Mouse (Mus musculus): ENCODE data around the gene Itgb3bp. TPM values are rescaled to one million over a fixed set of nuclear protein-coding genes. Genes with fewer than 3 reads are reported as not detected.

Itgb3bp gene
- polyA plus RNA-seq, 1 experiment from 2014 or later = 44.1 TPM

DNA sequence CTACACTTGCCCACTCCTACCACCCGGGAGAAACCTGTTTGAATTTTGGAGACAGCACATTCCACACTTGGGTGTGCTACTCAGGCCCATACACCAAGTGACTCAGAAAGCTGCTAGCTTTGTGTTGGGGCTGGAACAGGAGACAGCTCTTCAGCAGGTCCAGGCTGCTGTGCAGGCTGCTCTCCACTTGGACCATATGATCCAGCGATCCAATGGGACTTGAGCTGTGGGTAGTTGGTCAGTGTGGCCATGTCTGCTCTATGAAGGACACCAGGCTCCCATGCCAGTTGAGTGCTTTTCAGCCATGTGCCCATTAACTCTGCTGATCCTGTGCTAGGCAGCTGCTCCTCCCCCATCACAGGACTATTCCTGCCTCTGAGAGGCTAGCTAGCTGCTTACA is 24.3 kb upstream of the Itgb3bp start:
- no peak for ATAC-seq

DNA sequence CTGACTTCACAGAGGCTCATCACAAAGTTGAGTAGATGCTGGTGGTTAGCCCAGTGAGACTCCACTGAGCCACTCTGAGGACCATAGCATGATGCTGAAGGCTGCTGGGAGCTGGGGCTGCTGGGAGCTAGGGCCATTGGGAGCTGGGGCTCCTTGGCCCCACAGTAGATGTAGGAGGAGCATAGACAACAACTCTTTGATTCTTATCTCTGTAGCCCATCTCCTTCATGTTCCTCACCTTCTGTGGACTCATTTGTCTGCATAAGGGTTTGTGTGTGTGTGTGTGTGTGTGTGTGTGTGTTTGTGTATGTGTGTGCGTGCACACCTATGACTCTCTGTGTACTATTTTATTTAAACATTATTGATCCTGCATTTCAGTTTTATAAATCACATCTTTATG is 18.3 kb upstream of the Itgb3bp start:
- no peak overlapping the region for H3K4me2 ChIP-seq
- no peaks in the 10 kb centered on the region for H3K36me3 ChIP-seq (ENCODE audit: poor library complexity, severe bottlenecking)
- H3K27me3 ChIP-seq = no peaks in the 10 kb centered on the region
- H3K4me3 ChIP-seq = no peak overlapping the region
- H3K4me1 ChIP-seq = no peaks in the 10 kb centered on the region
- ATAC-seq = no peak
- H3K9me3 ChIP-seq (replicated peaks) = no peaks in the 10 kb centered on the region
- no peak overlapping the region for H3K9ac ChIP-seq
- 88% methylated on average over 1 of the region's 1 CpGs for WGBS
- H3K27ac ChIP-seq = no peak overlapping the region

More for the DNA sequence above, 24.3 kb upstream of the Itgb3bp start:
- WGBS = 92% methylated on average over 2 of the region's 2 CpGs
- H3K9me3 ChIP-seq (replicated peaks) = no peaks in the 10 kb centered on the region
- H3K4me3 ChIP-seq = no peak overlapping the region
- H3K27me3 ChIP-seq = no peaks in the 10 kb centered on the region
- no peak overlapping the region for H3K4me2 ChIP-seq
- H3K36me3 ChIP-seq (ENCODE audit: poor library complexity, severe bottlenecking) = no peaks in the 10 kb centered on the region
- H3K27ac ChIP-seq = no peak overlapping the region
- H3K4me1 ChIP-seq = no peaks in the 10 kb centered on the region
- no peak overlapping the region for H3K9ac ChIP-seq

DNA sequence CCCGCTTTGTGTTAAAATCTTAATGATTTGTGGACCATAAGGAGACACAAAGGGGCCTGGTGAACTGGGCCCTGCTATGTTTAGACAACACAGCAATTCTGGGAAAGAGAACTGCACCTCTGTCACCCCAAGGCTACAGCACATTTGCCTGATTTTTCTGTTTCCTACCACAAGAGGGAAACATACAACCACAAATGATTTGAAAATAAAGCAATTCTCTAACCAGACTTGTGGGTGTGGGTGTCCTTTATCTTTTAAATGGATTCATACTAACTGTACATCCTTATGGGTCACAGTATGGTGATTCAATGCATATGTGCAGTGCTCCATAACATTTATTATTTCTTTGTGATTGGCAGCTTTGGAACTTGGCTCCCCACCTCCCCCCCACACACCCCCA is 17.6 kb upstream of the Itgb3bp start:
- Histone ChIP-seq H3K36me3 (ENCODE audit: poor library complexity, severe bottlenecking) (no peaks in the 10 kb centered on the region), H3K9me3 (replicated peaks) (no peaks in the 10 kb centered on the region), H3K4me3 (no peak overlapping the region), H3K4me2 (no peak overlapping the region), H3K27ac (no peak overlapping the region), H3K4me1 (no peaks in the 10 kb centered on the region), H3K9ac (no peak overlapping the region), H3K27me3 (no peaks in the 10 kb centered on the region)
- ATAC-seq = peak; percentile 59
- 67% methylated on average over 1 of the region's 1 CpGs for WGBS

- Histone ChIP-seq H3K4me3 (no peak overlapping the region), H3K36me3 (ENCODE audit: poor library complexity, severe bottlenecking) (no peaks in the 10 kb centered on the region), H3K4me2 (no peak overlapping the region), H3K4me1 (no peaks in the 10 kb centered on the region), H3K27ac (no peak overlapping the region), H3K9ac (no peak overlapping the region), H3K27me3 (no peaks in the 10 kb centered on the region), H3K9me3 (replicated peaks) (no peaks in the 10 kb centered on the region)
- WGBS = 87% methylated on average over 2 of the region's 2 CpGs
- ATAC-seq = no peak
Observed at GRCm38 (mm10) chr4:99946516-99946915, 16.9 kb upstream of the Itgb3bp start.

- Histone ChIP-seq H3K9ac (no peak overlapping the region), H3K4me1 (no peaks in the 10 kb centered on the region), H3K36me3 (ENCODE audit: poor library complexity, severe bottlenecking) (no peaks in the 10 kb centered on the region), H3K9me3 (replicated peaks) (no peaks in the 10 kb centered on the region), H3K4me2 (no peak overlapping the region), H3K4me3 (no peak overlapping the region), H3K27me3 (no peaks in the 10 kb centered on the region), H3K27ac (no peak overlapping the region)
- 93% methylated on average over 7 of the region's 7 CpGs for whole genome bisulfite sequencing
- ATAC-seq = no peak
Observed at GRCm38 (mm10) chr4:99945011-99945410, 15.4 kb upstream of the Itgb3bp start.

DNA sequence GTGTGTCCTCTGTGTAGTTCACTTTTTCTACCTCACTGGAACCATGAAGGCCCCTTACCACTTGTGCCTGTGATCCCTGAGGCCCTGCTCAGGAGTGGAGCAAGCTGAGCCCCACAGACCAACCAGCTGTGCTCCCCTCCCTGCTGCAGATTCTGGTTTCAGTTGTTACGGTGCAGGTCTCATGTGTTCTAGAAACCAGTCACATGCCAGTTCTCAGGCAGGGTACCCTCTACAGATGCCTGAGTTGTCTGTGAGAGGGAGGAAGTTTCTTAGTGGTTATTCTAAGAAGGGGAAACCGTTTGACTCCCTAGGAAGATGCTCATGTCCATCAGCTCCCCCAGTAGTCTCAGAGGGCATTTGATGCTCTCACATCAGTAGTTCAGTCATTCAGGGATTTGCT is 15.0 kb upstream of the Itgb3bp start:
- WGBS = 91% methylated on average over 2 of the region's 2 CpGs
- Histone ChIP-seq H3K27ac (no peak overlapping the region), H3K36me3 (ENCODE audit: poor library complexity, severe bottlenecking) (no peaks in the 10 kb centered on the region), H3K4me3 (no peak overlapping the region), H3K9ac (no peak overlapping the region), H3K9me3 (replicated peaks) (no peaks in the 10 kb centered on the region), H3K4me1 (no peaks in the 10 kb centered on the region), H3K4me2 (no peak overlapping the region), H3K27me3 (no peaks in the 10 kb centered on the region)
- ATAC-seq = no peak

GRCm38 (mm10) chr4:99941655-99942414 is 12.2 kb upstream of the Itgb3bp start:
- no peaks in the 10 kb centered on the region for H3K27me3 ChIP-seq
- no peak overlapping the region for H3K9ac ChIP-seq
- H3K4me2 ChIP-seq = no peak overlapping the region
- no peak for ATAC-seq
- H3K36me3 ChIP-seq (ENCODE audit: poor library complexity, severe bottlenecking) = no peaks in the 10 kb centered on the region
- WGBS = 87% methylated on average over 10 of the region's 10 CpGs
- no peaks in the 10 kb centered on the region for H3K9me3 ChIP-seq (replicated peaks)
- H3K4me3 ChIP-seq = no peak overlapping the region
- H3K27ac ChIP-seq = no peak overlapping the region
- H3K4me1 ChIP-seq = no peaks in the 10 kb centered on the region

DNA sequence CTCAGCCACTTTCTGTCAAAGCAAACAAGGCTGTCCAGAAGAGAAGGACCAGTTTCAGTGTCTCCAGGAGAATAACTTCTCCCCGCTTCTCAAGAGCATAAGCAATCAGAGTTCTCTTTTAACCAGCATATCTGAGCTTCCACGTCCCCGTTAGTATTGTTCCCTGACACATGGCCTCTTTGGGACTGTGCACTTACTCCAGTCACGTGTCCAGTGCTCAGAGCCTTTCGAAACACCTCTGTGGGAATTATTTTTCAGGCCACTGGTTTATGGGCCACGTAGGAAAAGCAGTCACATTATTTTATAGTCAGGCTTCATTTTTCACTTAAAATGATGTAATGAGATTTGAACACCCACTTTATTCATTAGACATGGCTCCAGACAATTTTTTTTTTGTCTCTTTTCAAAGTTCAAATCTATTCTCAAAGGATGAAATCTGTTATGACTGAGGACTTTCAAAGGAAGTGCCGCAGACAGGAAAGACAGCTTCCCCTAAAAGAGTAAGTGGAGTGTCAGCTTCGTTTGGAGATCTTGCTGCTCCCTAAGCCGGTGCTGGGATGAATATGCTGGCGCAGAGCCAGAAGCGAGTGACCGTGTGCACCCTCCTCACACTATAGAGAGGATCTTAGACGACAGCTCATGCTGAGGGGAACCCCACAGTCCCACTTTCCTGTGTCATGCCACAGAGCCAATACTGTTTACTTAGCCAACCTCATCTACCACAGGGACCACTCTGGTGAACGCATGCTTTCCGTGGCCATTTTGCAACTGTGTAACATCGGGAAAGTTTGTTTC is 10.3 kb upstream of the Itgb3bp start:
- H3K4me3 ChIP-seq = no peak overlapping the region
- no peak overlapping the region for H3K9ac ChIP-seq
- H3K9me3 ChIP-seq (replicated peaks) = no peaks in the 10 kb centered on the region
- no peaks in the 10 kb centered on the region for H3K36me3 ChIP-seq (ENCODE audit: poor library complexity, severe bottlenecking)
- H3K4me1 ChIP-seq = no peaks in the 10 kb centered on the region
- no peaks in the 10 kb centered on the region for H3K27me3 ChIP-seq
- H3K4me2 ChIP-seq = no peak overlapping the region
- 58% methylated on average over 16 of the region's 16 CpGs for WGBS
- ATAC-seq = 0 out of 2 replicates have a peak, but pooled peaks have one; percentile 39
- H3K27ac ChIP-seq = no peak overlapping the region

GRCm38 (mm10) chr4:99936278-99936677 is 6.7 kb upstream of the Itgb3bp start:
- H3K4me2 ChIP-seq = no peak overlapping the region
- no peak overlapping the region for H3K4me3 ChIP-seq
- no peak for ATAC-seq
- H3K36me3 ChIP-seq (ENCODE audit: poor library complexity, severe bottlenecking) = no peaks in the 10 kb centered on the region
- no peaks in the 10 kb centered on the region for H3K9me3 ChIP-seq (replicated peaks)
- H3K4me1 ChIP-seq = no peaks in the 10 kb centered on the region
- no peaks in the 10 kb centered on the region for H3K27me3 ChIP-seq
- H3K9ac ChIP-seq = no peak overlapping the region
- WGBS = 93% methylated on average over 5 of the region's 5 CpGs
- no peak overlapping the region for H3K27ac ChIP-seq

DNA sequence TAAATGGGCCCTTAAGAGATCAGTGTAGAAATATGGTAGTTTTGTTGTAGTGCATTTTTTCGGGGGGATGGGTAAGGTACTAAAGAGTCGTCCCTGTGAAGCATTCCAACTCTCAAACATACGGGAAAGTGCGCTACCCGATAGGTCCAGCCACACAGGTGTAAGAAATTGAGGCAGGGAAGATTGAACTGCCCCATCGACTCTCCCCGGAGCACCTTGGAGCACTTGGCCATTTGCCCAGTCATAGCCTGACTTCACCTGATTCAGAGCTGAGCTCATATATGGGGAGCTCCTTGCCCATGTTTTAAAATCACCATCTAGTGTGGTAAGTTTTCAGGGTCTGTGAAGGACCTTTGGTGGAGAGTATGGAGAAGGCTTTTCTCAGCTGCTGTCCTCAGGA is 5.2 kb upstream of the Itgb3bp start:
- H3K36me3 ChIP-seq (ENCODE audit: poor library complexity, severe bottlenecking) = no peaks in the 10 kb centered on the region
- no peak overlapping the region for H3K4me2 ChIP-seq
- no peak for ATAC-seq
- H3K27me3 ChIP-seq = no peaks in the 10 kb centered on the region
- WGBS = 97% methylated on average over 7 of the region's 7 CpGs
- H3K9ac ChIP-seq = no peak overlapping the region
- H3K4me1 ChIP-seq = peaks cover 11% of the 10 kb centered on the region
- no peaks in the 10 kb centered on the region for H3K9me3 ChIP-seq (replicated peaks)
- no peak overlapping the region for H3K4me3 ChIP-seq
- H3K27ac ChIP-seq = no peak overlapping the region

GRCm38 (mm10) chr4:99931807-99932206 is 2.2 kb upstream of the Itgb3bp start:
- Histone ChIP-seq H3K36me3 (ENCODE audit: poor library complexity, severe bottlenecking) (no peaks in the 10 kb centered on the region), H3K9me3 (replicated peaks) (no peaks in the 10 kb centered on the region), H3K4me3 (no peak overlapping the region), H3K9ac (no peak overlapping the region), H3K4me2 (no peak overlapping the region), H3K27me3 (no peaks in the 10 kb centered on the region), H3K27ac (no peak overlapping the region), H3K4me1 (peaks cover 15% of the 10 kb centered on the region)
- ATAC-seq = no peak
- WGBS = 92% methylated on average over 4 of the region's 4 CpGs

- Histone ChIP-seq H3K27me3 (no peaks in the 10 kb centered on the region), H3K36me3 (ENCODE audit: poor library complexity, severe bottlenecking) (no peaks in the 10 kb centered on the region), H3K9me3 (replicated peaks) (no peaks in the 10 kb centered on the region), H3K9ac (no peak overlapping the region), H3K4me1 (peaks cover 15% of the 10 kb centered on the region), H3K4me2 (0 out of 2 replicates have a peak overlapping the region, but pooled peaks have one; percentile 92), H3K27ac (no peak overlapping the region), H3K4me3 (no peak overlapping the region)
- WGBS = 65% methylated on average over 11 of the region's 11 CpGs
- ATAC-seq = no peak
Observed at GRCm38 (mm10) chr4:99931240-99931580, 1.6 kb upstream of the Itgb3bp start.
